Comparison of ENCODE assay signal across 8 mouse cellular contexts in the genomic region with DNA sequence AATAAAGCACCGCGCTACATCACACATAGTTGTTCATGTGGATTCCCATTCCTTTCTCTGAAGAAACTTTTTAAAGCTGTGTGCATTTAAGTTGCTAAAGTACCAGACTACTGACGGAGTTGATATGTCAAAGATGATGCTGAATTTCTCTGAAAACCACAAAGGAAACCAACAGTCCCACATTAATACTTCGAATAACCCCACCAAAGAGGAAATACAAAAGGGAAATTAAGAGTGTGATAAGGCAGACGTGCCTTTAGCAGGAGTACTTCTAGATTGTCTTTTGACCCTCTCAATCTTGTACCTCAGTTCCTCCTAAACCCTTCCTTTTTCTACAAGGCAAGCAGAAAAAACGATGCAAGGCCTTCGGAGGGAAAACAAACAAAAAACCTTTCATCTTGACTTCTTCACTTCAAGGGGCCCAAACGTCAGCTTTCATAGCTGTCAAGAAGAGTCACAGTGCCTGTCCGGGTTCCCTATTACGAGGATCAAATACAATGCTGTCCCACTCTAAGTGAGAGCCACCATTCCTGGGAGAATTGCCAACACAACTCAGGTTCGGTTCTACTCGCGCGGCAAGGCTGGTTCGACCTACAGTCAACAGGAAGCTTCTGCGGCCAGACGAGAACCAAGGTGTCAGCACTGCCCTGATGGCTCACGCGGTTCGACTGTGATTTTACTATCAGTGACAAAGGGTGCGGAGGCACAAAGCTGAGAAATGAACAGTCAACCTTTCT. TPM values are rescaled to one million over a fixed set of nuclear protein-coding genes. Genes with fewer than 3 reads are reported as not detected.
DNase-seq lines count a peak whose midpoint lies in the region; ATAC-seq and TF ChIP-seq lines count a peak whose summit lies in the region.

No protein-coding gene starts in this region.

- TF ChIP-seq POLR2A in brain, embryonic 14.5 days (IDR thresholded peaks at IDR 0.05; ENCODE audit: borderline replicate concordance, extremely low read depth, insufficient read depth, insufficient read length, poor library complexity, severe bottlenecking), result no peak

- H3K4me3 ChIP-seq in forebrain, embryonic 16.5 days (replicated peaks; ENCODE audit: low read length), result peak overlapping the region; percentile 92
- H3K4me3 ChIP-seq in limb, embryonic 15.5 days, result peak overlapping the region; percentile 89
- H3K4me3 ChIP-seq in midbrain, embryonic 16.5 days (ENCODE audit: low read depth, low read length), result peak overlapping the region; percentile 96

- H3K36me3 ChIP-seq in forebrain, embryonic 16.5 days (ENCODE audit: control insufficient read depth, insufficient read depth), result no peaks in the 10 kb centered on the region
- no peaks in the 10 kb centered on the region for H3K36me3 ChIP-seq in limb, embryonic 15.5 days
- no peaks in the 10 kb centered on the region for H3K36me3 ChIP-seq in midbrain, embryonic 16.5 days (ENCODE audit: control insufficient read depth, insufficient read depth, low read length)

- H3K4me2 ChIP-seq in forebrain, embryonic 16.5 days (ENCODE audit: low read length), result peak overlapping the region; percentile 98
- H3K4me2 ChIP-seq in limb, embryonic 15.5 days, result peak overlapping the region; percentile 61
- peak overlapping the region; percentile 87 for H3K4me2 ChIP-seq in midbrain, embryonic 16.5 days (ENCODE audit: low read length)

- peak overlapping the region; percentile 98 for H3K9ac ChIP-seq in forebrain, embryonic 16.5 days (replicated peaks; ENCODE audit: low read depth, low read length)
- peak overlapping the region; percentile 93 for H3K9ac ChIP-seq in limb, embryonic 15.5 days
- peak overlapping the region; percentile 94 for H3K9ac ChIP-seq in midbrain, embryonic 16.5 days (ENCODE audit: low read depth, low read length)

- WGBS in forebrain, embryonic 16.5 days, result 18% methylated on average over 21 of the region's 21 CpGs
- 16% methylated on average over 21 of the region's 21 CpGs for whole genome bisulfite sequencing in limb, embryonic 15.5 days
- 17% methylated on average over 21 of the region's 21 CpGs for WGBS in midbrain, embryonic 16.5 days

- peak; percentile 24 to 66 for DNase-seq in urinary bladder, adult 18-20 months (ENCODE audit: low spot score in 2 of 2)
- DNase-seq in urinary bladder, postnatal 10 days (ENCODE audit: low spot score), result no peak
- peak; percentile 72 for DNase-seq in brain, embryonic 14.5 days (ENCODE audit: low read depth)
- DNase-seq in induced T-regulatory cell, adult 2 months (ENCODE audit: low read depth), result peak; percentile 74
- no peak for DNase-seq in ovary, postnatal 10 days (ENCODE audit: low spot score)

- peak; percentile 43 for ATAC-seq in forebrain, embryonic 16.5 days
- ATAC-seq in limb, embryonic 15.5 days (ENCODE audit: insufficient number of reproducible peaks, low FRiP score, low TSS enrichment, low read depth), result no peak
- ATAC-seq in midbrain, embryonic 16.5 days, result peak; percentile 73

- peaks cover 14% of the 10 kb centered on the region for H3K4me1 ChIP-seq in forebrain, embryonic 16.5 days (replicated peaks; ENCODE audit: control insufficient read depth, insufficient read depth, low read length)
- no peaks in the 10 kb centered on the region for H3K4me1 ChIP-seq in limb, embryonic 15.5 days
- H3K4me1 ChIP-seq in midbrain, embryonic 16.5 days (ENCODE audit: control insufficient read depth, insufficient read depth, low read length), result peaks cover 14% of the 10 kb centered on the region

- no peaks in the 10 kb centered on the region for H3K27me3 ChIP-seq in forebrain, embryonic 16.5 days (replicated peaks; ENCODE audit: control insufficient read depth, insufficient read depth, low read length)
- no peaks in the 10 kb centered on the region for H3K27me3 ChIP-seq in limb, embryonic 15.5 days
- no peaks in the 10 kb centered on the region for H3K27me3 ChIP-seq in midbrain, embryonic 16.5 days (ENCODE audit: control insufficient read depth, insufficient read depth, low read depth, low read length)

- H3K9me3 ChIP-seq in forebrain, embryonic 16.5 days (ENCODE audit: control insufficient read depth, low read length), result no peaks in the 10 kb centered on the region
- no peaks in the 10 kb centered on the region for H3K9me3 ChIP-seq in limb, embryonic 15.5 days
- H3K9me3 ChIP-seq in midbrain, embryonic 16.5 days (replicated peaks; ENCODE audit: control insufficient read depth, low read length, poor library complexity, severe bottlenecking), result no peaks in the 10 kb centered on the region

- peak overlapping the region; percentile 86 for H3K27ac ChIP-seq in forebrain, embryonic 16.5 days (ENCODE audit: low read length)
- H3K27ac ChIP-seq in limb, embryonic 15.5 days, result peak overlapping the region; percentile 92
- peak overlapping the region; percentile 86 for H3K27ac ChIP-seq in midbrain, embryonic 16.5 days (ENCODE audit: low read length)

- no peak for TF ChIP-seq CTCF in brain, embryonic 14.5 days (IDR thresholded peaks at IDR 0.05; ENCODE audit: borderline replicate concordance, extremely low read depth, insufficient read depth, insufficient read length)

RNA-seq across cellular contexts. Expression of a gene that starts 0.7 kb away (rescaled TPM):
- polyA plus RNA-seq in brain, embryonic 14.5 days (2012; rRNA removed), result 6.4 and 10.3 TPM in 2 replicates
- polyA plus RNA-seq in forebrain, embryonic 16.5 days (2015; fragmentation: Nextera tagmentation; extraction: Ambion mirVana), result 20.6 and 23.8 TPM in 2 replicates
- polyA plus RNA-seq in limb, embryonic 15.5 days (2015; fragmentation: Nextera tagmentation; extraction: Ambion mirVana), result 28.6 and 29.1 TPM in 2 replicates
- polyA plus RNA-seq in midbrain, embryonic 16.5 days (2015; fragmentation: Nextera tagmentation; extraction: Ambion mirVana), result 18.6 and 20.0 TPM in 2 replicates

Comparison
In these comparisons a context has a peak if more than half of its experiments do, and no peak if none do; other contexts are left out.
1. DNase-seq: peak in urinary bladder, adult 18-20 months (2 of 2), brain, embryonic 14.5 days (single experiment) and induced T-regulatory cell, adult 2 months (single experiment); none in urinary bladder, postnatal 10 days (single experiment) and ovary, postnatal 10 days (single experiment).
2. Peak in every context shown above with its lines, with median percentiles within 50 percentile points of each other: H3K27ac ChIP-seq, H3K4me2 ChIP-seq, H3K4me3 ChIP-seq and H3K9ac ChIP-seq.